Mouse (Mus musculus) adrenal gland, postnatal 4 days (tissue): ENCODE measurements around the gene Klhl35. TPM values are rescaled to one million over a fixed set of nuclear protein-coding genes. Genes with fewer than 3 reads are reported as not detected.

Experiments
- DNase-seq, 2 experiments: peaks; one replicate each; pipeline ENCODE4 v3.0.0; 2021 to 2022; ENCODE audit warnings: low spot score in 2 of 2, mixed read lengths in 2 of 2
- long read RNA-seq, 2 experiments: library from polyadenylated mRNA; stranded (forward); transcript quantifications; one replicate each; pipeline ENCODE4 v2.0.0; 2021
- total RNA-seq, 2 experiments: library from RNA; stranded (reverse); gene quantifications; 2 replicates each; pipeline ENCODE4 v1.2.3; 2021

The Klhl35 gene
- 1 to 10 TPM; 2.1 to 3.6 TPM for total RNA-seq
- long read RNA-seq, experiment 1, partial matches to known transcripts, result 3 of 4 reads
- long read RNA-seq, experiment 1, other reads (novel, unspliced or antisense), result 1 of 4 reads
- long read RNA-seq, experiment 2, partial matches to known transcripts, result 2 of 2 reads
- long read RNA-seq, experiment 2, other reads (novel, unspliced or antisense), result 0 of 2 reads

DNA sequence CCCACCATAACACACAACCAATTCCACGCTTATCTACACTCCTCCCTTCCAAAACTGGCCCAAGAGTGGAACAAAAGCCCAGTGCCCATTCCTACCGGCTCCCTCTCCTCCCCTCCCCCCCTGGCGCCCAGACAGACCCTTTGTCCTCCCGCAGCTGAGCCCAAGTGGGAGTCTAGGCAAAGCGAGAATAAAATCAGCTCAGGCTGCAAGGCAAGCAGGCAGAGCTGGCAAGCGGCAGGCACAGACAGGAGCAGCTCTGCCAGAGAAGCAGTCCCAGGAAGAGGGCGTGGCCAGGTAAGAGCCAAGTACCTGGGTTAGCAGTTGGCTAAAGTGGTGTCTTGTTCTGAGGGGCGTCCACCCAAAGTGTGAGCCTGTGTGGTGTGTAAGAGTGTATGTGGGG lies at the start of gene Klhl35:
Gene Klhl35, plus strand, starts transcription at position 194 of the 400 bp plus-strand sequence.
- no peak for DNase-seq

DNA sequence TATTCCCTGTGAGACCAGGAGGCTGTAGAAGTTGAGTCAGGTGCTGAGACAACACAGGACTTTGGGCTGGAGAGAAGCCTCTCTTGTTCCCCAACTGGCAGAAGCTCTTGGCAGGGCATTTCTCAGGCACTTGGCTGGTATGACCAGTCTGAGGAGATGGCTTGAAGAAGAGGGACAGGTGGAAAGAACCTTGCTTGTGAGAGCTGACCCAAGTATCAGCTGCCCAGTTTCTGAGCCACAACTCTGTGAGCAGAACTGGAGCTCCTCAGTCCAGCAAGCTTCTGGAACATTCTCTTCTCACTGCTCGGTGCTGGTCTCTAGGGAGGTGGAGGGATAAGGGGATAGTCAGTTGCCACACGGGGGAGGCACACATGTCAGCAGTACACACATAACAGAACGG lies 46.5 kb upstream of the Klhl35 start:
- no peak for DNase-seq

DNA sequence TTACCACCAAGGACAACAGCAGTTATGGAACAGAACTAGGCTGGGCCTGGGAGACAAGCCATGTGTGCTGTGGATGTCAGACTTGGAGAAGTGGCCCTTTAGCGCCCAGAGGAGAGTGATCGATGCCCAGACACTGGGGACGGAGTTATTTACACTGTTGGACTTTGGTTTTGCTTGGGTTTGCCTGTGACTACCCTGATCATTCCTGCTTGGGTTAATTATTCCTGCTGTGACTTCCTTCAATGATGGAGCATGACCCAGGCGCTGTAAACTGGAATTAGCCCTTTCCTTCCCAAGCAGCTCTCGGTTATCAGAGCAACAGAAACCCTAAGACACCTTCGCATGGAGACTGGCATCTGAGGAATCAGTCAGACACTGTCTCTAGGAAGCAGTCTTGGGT lies 44.8 kb upstream of the Klhl35 start:
- DNase-seq, result no peak

DNA sequence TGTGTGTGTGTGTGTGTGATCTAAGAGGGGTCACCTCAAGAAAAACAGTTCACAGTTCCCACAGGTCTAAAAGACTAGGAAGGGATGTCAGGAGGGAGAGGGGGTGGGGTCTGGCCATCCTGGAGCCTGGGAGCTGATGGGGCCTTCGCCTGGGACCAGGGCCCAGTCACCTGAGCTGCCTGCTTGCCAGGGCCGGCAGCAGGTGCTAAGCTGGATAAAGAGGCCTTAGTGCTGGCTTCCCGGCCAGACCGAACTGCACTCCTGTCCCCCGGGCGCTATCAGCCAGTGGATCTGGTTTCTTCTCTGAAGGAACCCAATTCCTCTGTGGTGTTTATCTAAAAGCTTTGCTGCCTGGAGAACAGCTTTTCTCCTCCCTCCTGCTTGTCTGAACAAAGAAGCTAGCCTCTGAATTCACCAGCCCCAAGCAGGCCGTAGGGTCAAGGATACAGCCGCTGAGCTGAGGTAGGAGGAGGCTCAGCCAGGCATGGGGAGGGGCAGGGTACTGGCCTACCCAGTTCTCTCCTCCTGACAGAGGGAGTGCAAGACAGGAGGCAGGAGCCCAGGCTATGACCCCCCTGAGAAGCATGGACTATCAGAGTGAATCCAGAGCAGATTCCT lies 41.2 kb upstream of the Klhl35 start:
- no peak for DNase-seq

DNA sequence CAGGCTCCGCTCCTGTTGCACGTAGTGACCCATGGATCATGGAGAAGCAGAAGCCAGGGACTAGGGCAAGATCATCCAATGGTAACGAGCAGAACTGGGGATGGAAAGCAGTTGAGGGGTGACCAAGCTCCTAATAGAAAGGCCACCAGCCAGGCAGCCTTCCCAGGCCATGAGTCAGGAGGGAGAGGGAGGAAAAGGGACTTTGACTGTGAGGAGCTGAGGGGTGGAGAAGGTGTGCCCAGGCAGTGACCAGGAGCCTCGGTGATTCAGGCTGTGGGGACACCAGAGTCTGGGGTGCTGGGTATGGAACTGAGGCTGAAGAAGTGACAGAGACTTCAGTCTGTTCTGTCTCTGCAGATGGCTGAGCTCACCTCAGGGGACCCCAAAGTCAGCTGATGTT lies 40.1 kb upstream of the Klhl35 start:
- DNase-seq, result no peak

DNA sequence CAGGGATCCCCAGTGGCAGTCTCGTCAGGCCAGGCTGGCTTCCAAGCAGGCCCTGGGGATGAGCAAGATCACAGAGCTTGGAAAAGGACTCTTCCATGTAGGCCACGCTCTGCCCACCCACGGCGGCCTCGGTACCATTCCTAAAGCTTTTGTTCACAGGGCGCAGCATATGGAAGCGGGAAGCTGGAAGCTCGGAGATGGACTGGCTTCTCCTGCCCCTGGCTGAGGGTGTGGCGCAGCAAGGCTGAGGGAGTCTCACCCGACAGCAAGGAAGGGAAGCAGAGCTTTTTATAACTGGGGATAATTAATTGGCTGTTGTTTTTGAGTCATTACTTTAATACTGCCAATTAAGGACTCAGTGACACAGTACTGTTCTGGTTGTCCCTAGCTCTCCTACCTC lies 38.8 kb upstream of the Klhl35 start:
- DNase-seq, result no peak

DNA sequence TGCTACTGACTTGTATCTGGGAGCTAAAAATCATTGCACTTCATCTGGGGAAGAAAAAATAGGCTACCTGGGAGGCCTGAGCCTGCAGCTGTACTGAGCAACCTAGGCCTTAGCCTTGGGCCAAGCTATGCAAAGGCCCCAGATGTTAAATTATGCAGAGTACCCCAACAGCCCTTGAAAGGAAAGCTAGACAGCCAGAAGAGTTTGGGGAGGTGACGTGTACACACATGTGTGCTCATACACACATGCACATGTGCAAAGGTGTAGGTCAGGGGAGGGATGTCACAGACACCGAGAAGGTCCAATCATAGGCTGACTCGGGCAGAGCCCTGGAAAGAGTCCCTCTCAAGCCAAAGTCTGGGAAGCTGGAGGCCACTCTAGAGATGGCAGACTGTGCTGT lies 37.8 kb upstream of the Klhl35 start:
- no peak for DNase-seq

DNA sequence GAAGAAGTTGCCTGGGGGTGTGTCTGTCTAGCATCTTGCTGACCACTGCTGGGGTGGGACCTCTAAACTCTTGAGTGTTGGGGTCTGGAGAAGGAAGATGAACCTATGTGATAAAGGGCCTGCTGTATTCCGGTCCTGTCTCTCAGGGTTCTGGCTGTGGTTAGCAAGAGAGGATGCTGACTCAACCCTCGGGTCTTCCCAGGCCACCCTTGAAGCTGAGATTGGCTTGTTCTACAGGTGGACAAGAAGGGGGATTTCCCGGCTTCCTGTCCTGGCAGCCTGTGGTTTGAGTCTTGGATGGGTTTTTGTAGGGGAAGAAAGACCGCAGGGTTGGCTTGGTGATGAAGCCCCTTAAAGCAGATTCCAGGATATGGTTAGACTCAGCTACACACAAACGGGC lies 37.0 kb upstream of the Klhl35 start:
- DNase-seq, result no peak

DNA sequence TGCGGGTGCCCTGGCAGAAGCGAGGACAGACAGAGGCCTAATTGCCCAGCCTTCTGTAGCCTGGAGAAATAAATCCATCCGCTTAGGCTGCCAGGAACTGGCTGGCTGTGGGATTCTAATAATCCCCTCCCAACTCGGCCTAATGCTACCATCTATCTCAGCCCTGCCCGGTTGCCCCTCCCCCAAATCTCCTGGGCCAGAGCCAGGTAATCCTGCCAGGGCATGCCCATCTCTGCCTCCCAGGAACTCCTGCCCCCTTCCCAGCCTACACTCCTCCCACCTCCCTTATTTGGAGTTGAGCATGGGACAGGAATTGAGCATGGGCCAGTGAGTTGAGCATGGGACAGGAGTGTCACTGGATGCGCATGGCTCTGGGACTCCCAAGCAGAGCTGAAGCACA lies 36.0 kb upstream of the Klhl35 start:
- DNase-seq, result no peak

DNA sequence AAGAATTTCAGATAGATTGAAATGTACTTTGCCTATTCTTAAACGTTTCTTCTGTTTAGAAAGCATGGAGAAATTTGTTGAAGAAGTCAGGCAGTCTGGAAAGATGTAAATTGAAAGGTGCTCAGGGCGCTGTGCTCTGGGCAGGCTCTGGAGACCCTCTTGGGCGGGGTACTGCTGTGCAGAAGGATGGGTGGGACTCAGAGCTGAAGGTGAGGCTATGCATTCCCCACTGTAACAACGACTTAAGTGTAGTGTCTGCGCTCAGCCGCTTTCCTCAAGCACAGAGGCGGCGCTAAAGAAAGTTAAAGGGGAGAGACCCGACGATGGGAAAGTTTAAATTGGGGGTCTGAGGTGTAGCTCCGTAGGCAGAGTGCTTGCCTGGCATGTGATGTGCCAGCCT lies 35.6 kb upstream of the Klhl35 start:
- DNase-seq, result no peak

DNA sequence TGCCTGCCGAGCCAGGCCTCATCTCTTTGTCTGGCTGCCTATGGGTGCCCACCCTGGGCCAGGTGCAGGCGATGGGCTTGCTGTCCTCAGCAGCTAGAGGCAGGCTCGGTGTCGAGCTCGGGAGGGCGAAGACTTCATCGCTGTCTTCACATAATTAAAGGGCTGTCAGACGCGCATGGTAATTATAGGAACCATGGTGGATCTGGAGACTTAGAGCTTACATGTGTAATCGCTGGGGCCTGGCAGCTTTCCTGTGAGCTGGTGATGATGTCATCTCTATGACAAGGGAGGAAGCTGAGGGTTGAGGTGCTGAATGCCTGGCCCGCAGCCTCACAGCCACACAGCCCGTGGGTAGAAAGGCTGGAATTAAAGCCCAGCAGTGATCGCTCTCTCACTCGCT lies 33.6 kb upstream of the Klhl35 start:
- no peak for DNase-seq

DNA sequence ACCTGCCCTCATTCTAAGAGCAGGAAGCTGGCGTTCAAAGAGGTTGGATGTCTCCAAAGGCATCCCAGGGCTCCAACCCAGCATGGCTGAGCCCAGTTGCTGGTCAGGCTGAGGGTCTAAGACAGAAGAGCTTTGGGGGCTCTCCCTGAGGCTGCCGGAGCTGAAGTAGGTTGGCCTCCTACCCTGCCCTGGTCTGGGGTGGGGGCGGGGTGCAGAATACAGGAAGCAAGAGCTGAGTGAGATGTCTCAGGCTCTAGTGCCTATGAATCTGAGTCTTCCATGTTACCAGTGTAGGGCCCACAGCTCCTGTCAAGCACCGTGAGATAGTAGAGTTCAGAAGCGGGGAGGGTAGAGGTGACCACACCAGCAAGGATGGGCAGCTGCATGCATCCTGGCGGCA lies 32.9 kb upstream of the Klhl35 start:
- DNase-seq, result no peak

DNA sequence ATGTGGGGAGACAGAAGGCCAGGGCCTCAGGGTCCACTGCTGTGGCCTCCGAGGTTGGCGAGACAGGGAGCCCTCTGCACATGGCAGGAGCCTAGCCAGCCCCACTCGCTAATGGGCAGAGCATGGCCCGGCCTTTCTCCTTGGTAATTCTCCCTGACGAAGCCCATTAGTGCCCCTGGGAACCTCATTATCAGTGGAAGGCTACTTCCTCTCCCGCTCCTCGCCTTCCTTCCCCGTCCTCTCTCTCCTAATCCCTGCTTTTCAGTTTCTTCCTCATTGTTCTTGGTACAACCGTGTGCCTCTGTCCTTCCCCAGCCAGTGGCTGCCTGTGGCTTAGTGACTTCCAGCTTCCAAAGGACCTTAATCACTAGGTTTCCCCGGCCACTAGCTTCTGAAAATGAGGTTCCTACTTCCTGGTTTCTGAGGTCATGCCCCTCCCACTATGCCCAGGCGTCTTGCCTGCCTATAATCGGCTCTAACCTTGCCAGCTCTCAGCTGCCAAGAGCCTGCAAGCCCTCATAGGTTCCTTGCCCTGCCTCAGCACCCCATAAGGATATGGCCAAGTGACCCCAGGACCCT lies 31.0 kb upstream of the Klhl35 start:
- DNase-seq, result no peak

DNA sequence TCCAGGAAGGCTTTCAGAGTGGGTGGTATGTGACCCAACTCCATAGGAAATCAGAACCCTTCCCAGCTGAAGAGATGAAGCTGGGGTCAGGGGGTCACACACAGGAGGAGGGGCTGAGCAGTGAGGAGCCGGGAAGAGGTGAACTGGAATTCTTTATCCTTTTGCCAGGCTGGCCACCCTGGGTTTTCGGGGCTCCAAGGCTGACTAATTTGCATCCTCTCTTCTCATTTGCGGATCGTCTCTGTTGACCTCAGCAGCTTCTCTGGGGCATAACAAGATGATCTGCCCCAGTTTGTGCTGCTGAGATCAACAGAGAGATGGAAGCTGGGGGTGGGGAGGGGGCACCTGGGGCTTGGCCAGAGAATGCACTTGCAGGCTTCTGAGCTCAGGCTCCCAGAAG lies 29.3 kb upstream of the Klhl35 start:
- no peak for DNase-seq

DNA sequence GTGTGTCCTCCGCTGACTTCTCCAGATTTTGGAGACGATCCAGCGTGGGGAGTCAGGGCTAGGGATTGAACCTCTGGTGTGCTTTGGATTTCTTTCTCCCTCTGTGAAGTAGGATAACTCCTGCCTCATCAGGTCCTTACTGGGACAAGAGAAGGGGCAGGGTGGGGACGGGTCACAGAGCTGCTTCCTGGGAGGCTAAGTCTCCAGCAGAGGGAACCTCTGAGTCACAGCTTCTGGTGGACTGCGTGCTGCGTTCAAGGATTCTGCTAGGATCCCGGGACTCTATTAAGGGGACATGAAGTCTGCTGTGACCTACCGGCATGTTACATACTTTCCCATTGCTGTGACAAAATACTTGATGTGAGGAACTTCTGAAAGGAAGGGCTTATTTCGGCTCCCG lies 26.9 kb upstream of the Klhl35 start:
- DNase-seq, result no peak

DNA sequence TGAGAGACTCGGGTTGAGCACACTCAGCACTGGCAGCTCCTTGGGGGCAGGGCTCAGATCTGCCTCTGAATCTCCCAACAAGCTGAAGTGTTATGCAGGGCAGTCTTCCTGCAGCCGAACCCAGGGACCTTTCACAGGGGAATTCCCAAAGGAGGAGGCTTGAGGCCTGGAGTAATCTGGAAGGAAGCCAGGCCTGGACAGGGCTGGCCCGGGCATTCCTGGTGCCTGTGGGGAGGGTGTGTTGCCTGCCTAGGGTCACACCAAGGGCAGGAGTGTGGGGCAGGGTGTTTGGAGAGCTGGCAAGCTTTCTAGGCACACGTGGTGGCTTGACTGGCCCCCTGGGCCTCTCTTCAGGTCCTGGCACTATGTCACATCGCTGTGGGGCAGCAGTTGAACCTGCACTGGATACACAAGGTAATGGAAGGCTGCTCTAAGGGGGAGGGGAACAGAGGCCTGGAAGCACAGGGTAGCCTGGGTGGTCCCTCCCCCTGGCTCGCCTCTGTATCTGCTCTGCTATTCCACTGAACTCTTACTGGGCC lies 24.2 kb upstream of the Klhl35 start:
- DNase-seq, result peak in 1 of 2 experiments; percentile 29

DNA sequence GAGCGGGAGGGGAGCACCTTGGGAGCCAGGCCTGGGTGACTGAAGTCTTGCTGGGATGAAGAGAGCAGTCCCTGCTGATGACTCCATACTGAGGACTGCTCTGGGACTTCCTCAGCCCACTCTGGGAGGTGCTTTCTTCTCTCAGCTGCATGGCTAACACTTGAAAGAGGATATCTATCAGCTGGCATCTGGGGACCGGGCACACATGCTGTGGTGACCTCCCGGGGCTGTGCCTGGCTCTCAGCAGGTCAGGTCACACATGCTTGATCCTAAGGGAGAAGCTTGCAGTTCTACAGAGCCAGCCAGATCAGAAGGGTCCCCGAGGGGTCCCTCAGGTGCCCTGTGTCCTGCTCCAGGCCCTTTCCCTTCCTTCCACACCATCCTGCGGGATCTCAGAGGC lies 22.6 kb upstream of the Klhl35 start:
- DNase-seq, result no peak

DNA sequence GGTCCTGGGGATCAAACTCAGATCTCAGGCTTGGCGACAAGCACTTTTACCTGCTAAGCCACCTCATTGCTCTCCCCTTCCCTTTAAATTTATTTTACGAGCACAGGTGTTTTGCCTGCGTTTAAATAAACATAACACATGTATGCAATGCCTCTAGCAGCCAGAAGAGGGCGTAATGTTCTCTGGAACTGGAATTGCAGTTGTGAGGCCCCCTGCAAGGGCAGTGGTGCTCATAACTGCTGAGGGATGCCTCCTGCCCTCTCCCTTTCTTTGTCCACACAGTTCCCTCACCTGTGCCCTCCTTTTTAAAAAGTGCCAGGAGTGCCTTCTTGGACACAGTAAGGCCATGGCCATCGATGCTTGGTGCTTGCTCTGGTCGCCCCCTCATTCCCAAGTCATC lies 21.8 kb upstream of the Klhl35 start:
- DNase-seq, result no peak

DNA sequence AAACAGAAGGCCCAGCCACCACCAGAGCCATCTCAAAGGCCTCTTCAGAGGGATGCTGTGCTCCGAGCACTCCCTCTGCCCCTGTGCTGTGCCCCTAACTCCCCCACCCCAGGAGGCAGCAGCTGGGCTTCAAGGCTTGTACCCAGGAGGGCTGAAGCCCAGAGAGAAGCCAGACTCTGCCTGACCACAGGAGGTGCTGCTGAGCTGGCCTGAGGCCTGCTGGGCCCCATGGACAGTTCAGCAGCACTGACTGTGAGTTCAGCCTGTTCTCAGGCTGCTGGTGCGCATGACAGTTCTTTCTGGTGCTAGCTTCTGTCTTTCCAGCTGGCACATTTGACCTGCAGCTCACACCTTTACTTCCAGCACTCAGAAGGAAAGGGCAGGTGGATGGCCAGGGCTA lies 20.0 kb upstream of the Klhl35 start:
- no peak for DNase-seq

DNA sequence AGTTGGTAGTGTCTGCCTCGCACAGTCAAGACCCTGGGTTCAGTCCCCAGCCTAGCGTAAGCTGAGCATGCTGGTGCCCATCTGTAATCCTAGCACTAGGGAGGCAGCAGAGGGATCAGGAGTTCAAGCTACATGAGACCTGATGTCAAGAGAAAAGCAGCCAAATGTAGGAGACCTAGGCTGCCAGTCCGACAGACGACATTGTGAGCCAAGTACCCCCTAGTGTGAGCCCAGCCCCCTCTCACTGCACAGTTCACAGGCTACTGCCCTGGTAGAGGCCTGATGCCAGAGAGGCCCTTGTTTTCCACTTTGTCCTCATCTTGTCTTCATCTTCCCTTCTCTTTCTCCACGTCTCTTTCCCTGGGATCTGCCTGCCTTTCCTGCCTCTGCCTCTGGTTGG lies 18.5 kb upstream of the Klhl35 start:
- no peak for DNase-seq

DNA sequence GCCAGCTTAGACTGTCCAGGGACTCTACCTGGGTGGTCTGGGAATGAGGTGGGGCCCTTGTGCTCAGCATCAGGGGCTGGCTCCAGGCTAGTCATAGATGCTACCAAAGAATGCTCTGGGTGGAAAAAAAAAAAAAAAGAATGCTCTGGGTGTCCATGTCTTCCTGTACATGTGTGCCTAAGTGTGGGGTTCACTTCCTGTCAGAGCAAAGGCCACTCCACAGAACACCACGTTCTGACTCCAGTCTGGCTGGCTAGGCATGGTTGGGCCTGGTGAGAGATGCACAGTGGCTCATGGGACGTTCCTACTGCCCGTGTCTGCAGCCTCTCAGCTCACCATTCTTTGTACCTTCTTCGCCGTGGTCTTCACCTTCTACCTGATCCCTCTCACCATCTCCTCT lies 17.2 kb upstream of the Klhl35 start:
- no peak for DNase-seq

DNA sequence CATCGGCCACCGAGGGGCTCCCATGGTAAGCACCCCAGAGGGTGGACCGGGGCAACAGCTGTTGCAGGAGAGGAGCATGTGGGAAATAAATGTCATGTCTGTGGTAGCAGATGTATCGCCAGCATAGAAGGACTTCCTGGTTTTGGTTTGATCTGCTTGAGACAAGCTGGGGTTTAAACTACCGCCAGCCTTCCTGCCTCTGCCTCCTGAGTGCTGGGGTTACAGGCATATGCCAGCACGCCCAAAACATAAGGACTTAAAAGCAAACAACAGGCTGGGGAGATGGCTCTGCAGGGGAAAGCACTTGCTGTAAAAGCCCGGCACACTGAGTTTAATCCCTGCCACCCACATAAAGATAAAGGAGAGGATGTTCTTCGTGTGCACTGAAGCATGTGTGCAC lies 16.7 kb upstream of the Klhl35 start:
- DNase-seq, result no peak

DNA sequence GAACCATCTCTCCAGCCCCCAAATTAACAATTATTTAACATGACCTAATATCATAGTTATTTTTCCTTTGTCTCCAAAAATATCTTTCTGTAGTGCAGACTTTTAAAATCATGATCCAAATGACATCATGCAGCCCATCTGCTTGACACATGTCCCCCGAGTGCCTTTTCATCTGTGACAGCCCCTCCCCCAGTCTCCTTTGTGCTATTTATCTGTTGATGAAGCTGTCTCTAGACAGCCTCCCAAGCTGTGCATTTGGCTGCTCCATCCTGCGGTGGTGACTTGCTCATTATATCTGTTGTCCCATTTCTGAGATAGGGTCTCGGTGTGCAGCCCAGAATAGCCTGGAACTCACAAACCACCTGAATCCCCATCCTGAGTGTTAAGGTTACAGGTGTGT lies 16.1 kb upstream of the Klhl35 start:
- no peak for DNase-seq
